Mouse (Mus musculus) layer of hippocampus, adult 11-12 months (tissue): Measurements from ENCODE around the gene Hoxa1.
A peak's percentile ranks its signal among the peaks of the same experiment; 100 is the strongest.

Source experiments
- DNase-seq: peaks from one replicate; pipeline ENCODE4 v3.0.0; 2022; ENCODE audit warnings: low spot score

The Hoxa1 gene

GRCm38 (mm10) chr6:52157466-52158275 is 446 bp downstream of the Hoxa1 start:
- no peak for DNase-seq

GRCm38 (mm10) chr6:52156551-52157200 is 1.4 kb downstream of the Hoxa1 start:
- DNase-seq = no peak

- no peak for DNase-seq
Measured at GRCm38 (mm10) chr6:52155471-52155870, 2.6 kb downstream of the Hoxa1 start.

- DNase-seq = no peak
Measured at GRCm38 (mm10) chr6:52154044-52154443, 4.1 kb downstream of the Hoxa1 start.

GRCm38 (mm10) chr6:52153270-52153669 is 4.8 kb downstream of the Hoxa1 start:
- DNase-seq = no peak

GRCm38 (mm10) chr6:52152226-52153193 is 5.6 kb downstream of the Hoxa1 start:
- DNase-seq = no peak

GRCm38 (mm10) chr6:52151571-52151970 is 6.5 kb downstream of the Hoxa1 start:
- DNase-seq = no peak

- no peak for DNase-seq
Measured at GRCm38 (mm10) chr6:52150401-52150966, 7.6 kb downstream of the Hoxa1 start.

- DNase-seq = no peak
Measured at GRCm38 (mm10) chr6:52139115-52139514, 19.0 kb downstream of the Hoxa1 start.

GRCm38 (mm10) chr6:52138576-52138975 is 19.5 kb downstream of the Hoxa1 start:
- no peak for DNase-seq

GRCm38 (mm10) chr6:52137841-52138535 is 20.1 kb downstream of the Hoxa1 start:
- no peak for DNase-seq

GRCm38 (mm10) chr6:52123673-52124072 is 34.4 kb downstream of the Hoxa1 start:
- no peak for DNase-seq

- DNase-seq = no peak
Measured at GRCm38 (mm10) chr6:52121173-52121572, 36.9 kb downstream of the Hoxa1 start.

- peak; percentile 11 for DNase-seq
Measured at GRCm38 (mm10) chr6:52118903-52119635, 39.0 kb downstream of the Hoxa1 start.

- DNase-seq = no peak
Measured at GRCm38 (mm10) chr6:52115899-52116298, 42.2 kb downstream of the Hoxa1 start.

GRCm38 (mm10) chr6:52111846-52112245 is 46.3 kb downstream of the Hoxa1 start:
- DNase-seq = no peak

GRCm38 (mm10) chr6:52107400-52107799 is 50.7 kb downstream of the Hoxa1 start:
- DNase-seq = no peak

GRCm38 (mm10) chr6:52106716-52107115 is 51.4 kb downstream of the Hoxa1 start:
- DNase-seq = no peak

- no peak for DNase-seq
Measured at GRCm38 (mm10) chr6:52106178-52106577, 51.9 kb downstream of the Hoxa1 start.
